Mouse (Mus musculus): Measurements from ENCODE around the gene Sorbs1. TPM values are rescaled to one million over a fixed set of nuclear protein-coding genes. Genes with fewer than 3 reads are reported as not detected.

Gene Sorbs1
- polyA plus RNA-seq, 1 experiment from 2014 or later = 94.7 TPM

- WGBS = 95% methylated on average over 11 of the region's 11 CpGs
Measured at GRCm38 (mm10) chr19:40496509-40497267, 16.9 kb downstream of the Sorbs1 start.

GRCm38 (mm10) chr19:40496071-40496470, 17.5 kb downstream of the Sorbs1 start:
- Histone ChIP-seq H3K4me2 (no peak overlapping the region), H3K4me1 (peaks cover 26% of the 10 kb centered on the region), H3K9ac (replicated peaks) (no peak overlapping the region), H3K27ac (replicated peaks) (no peak overlapping the region), H3K9me3 (replicated peaks) (no peaks in the 10 kb centered on the region), H3K4me3 (replicated peaks) (no peak overlapping the region), H3K36me3 (0 out of 2 replicates have a peak, but pooled peaks cover 8% of the 10 kb centered on the region), H3K27me3 (replicated peaks) (no peaks in the 10 kb centered on the region)
- WGBS = 87% methylated on average over 4 of the region's 4 CpGs
- ATAC-seq (ENCODE audit: low FRiP score) = no peak

More at GRCm38 (mm10) chr19:40496509-40497267, 16.9 kb downstream of the Sorbs1 start:
- no peak overlapping the region for H3K27ac ChIP-seq (replicated peaks)
- peaks cover 23% of the 10 kb centered on the region for H3K4me1 ChIP-seq
- no peak overlapping the region for H3K9ac ChIP-seq (replicated peaks)
- H3K36me3 ChIP-seq = 0 out of 2 replicates have a peak, but pooled peaks cover 8% of the 10 kb centered on the region
- no peaks in the 10 kb centered on the region for H3K27me3 ChIP-seq (replicated peaks)
- no peaks in the 10 kb centered on the region for H3K9me3 ChIP-seq (replicated peaks)
- H3K4me3 ChIP-seq (replicated peaks) = no peak overlapping the region
- H3K4me2 ChIP-seq = no peak overlapping the region
- no peak for ATAC-seq (ENCODE audit: low FRiP score)

- no peak overlapping the region for H3K27ac ChIP-seq (replicated peaks)
- no peak overlapping the region for H3K4me2 ChIP-seq
- H3K9me3 ChIP-seq (replicated peaks) = no peaks in the 10 kb centered on the region
- no peaks in the 10 kb centered on the region for H3K27me3 ChIP-seq (replicated peaks)
- H3K4me1 ChIP-seq = peaks cover 45% of the 10 kb centered on the region
- H3K36me3 ChIP-seq = 0 out of 2 replicates have a peak, but pooled peaks cover 5% of the 10 kb centered on the region
- no peak overlapping the region for H3K4me3 ChIP-seq (replicated peaks)
- WGBS = 20% methylated on average over 9 of the region's 9 CpGs
- ATAC-seq (ENCODE audit: low FRiP score) = no peak
- no peak overlapping the region for H3K9ac ChIP-seq (replicated peaks)
Measured at GRCm38 (mm10) chr19:40492902-40493301, 20.7 kb downstream of the Sorbs1 start.

- 95% methylated on average over 2 of the region's 2 CpGs for WGBS
- no peaks in the 10 kb centered on the region for H3K9me3 ChIP-seq (replicated peaks)
- H3K27me3 ChIP-seq (replicated peaks) = no peaks in the 10 kb centered on the region
- no peak overlapping the region for H3K9ac ChIP-seq (replicated peaks)
- no peak overlapping the region for H3K4me3 ChIP-seq (replicated peaks)
- no peak overlapping the region for H3K27ac ChIP-seq (replicated peaks)
- H3K4me1 ChIP-seq = peaks cover 60% of the 10 kb centered on the region
- ATAC-seq (ENCODE audit: low FRiP score) = no peak
- H3K36me3 ChIP-seq = no peaks in the 10 kb centered on the region
- H3K4me2 ChIP-seq = no peak overlapping the region
Measured at GRCm38 (mm10) chr19:40491442-40491841, 22.1 kb downstream of the Sorbs1 start.

- Histone ChIP-seq H3K9ac (replicated peaks) (no peak overlapping the region), H3K4me1 (peaks cover 63% of the 10 kb centered on the region), H3K4me2 (no peak overlapping the region), H3K4me3 (replicated peaks) (no peak overlapping the region), H3K27ac (replicated peaks) (no peak overlapping the region), H3K27me3 (replicated peaks) (no peaks in the 10 kb centered on the region), H3K36me3 (no peaks in the 10 kb centered on the region), H3K9me3 (replicated peaks) (no peaks in the 10 kb centered on the region)
- no peak for ATAC-seq (ENCODE audit: low FRiP score)
- WGBS = 82% methylated on average over 8 of the region's 8 CpGs
Measured at GRCm38 (mm10) chr19:40490765-40491164, 22.8 kb downstream of the Sorbs1 start.

- Histone ChIP-seq H3K27me3 (replicated peaks) (no peaks in the 10 kb centered on the region), H3K9ac (replicated peaks) (no peak overlapping the region), H3K4me2 (no peak overlapping the region), H3K4me3 (replicated peaks) (no peak overlapping the region), H3K4me1 (peaks cover 63% of the 10 kb centered on the region), H3K9me3 (replicated peaks) (no peaks in the 10 kb centered on the region), H3K36me3 (peaks cover 3% of the 10 kb centered on the region; the same call in 1 of the 2 replicates), H3K27ac (replicated peaks) (0 out of 2 replicates have a peak overlapping the region, but pooled peaks have one; percentile 33)
- WGBS = 68% methylated on average over 6 of the region's 6 CpGs
- ATAC-seq (ENCODE audit: low FRiP score) = no peak
Measured at GRCm38 (mm10) chr19:40489633-40490032, 23.9 kb downstream of the Sorbs1 start.

GRCm38 (mm10) chr19:40488853-40489454, 24.6 kb downstream of the Sorbs1 start:
- Histone ChIP-seq H3K4me1 (peaks cover 63% of the 10 kb centered on the region), H3K9ac (replicated peaks) (no peak overlapping the region), H3K27ac (replicated peaks) (peak overlapping the region; percentile 33), H3K9me3 (replicated peaks) (no peaks in the 10 kb centered on the region), H3K4me2 (no peak overlapping the region), H3K27me3 (replicated peaks) (no peaks in the 10 kb centered on the region), H3K36me3 (peaks cover 3% of the 10 kb centered on the region; the same call in 1 of the 2 replicates), H3K4me3 (replicated peaks) (no peak overlapping the region)
- peak; percentile 16; the same call in 1 of the 2 replicates for ATAC-seq (ENCODE audit: low FRiP score)
- 60% methylated on average over 8 of the region's 8 CpGs for WGBS

- no peaks in the 10 kb centered on the region for H3K9me3 ChIP-seq (replicated peaks)
- H3K4me3 ChIP-seq (replicated peaks) = no peak overlapping the region
- no peak overlapping the region for H3K4me2 ChIP-seq
- H3K9ac ChIP-seq (replicated peaks) = no peak overlapping the region
- peaks cover 53% of the 10 kb centered on the region for H3K4me1 ChIP-seq
- no peaks in the 10 kb centered on the region for H3K27me3 ChIP-seq (replicated peaks)
- peak; percentile 43 for ATAC-seq (ENCODE audit: low FRiP score)
- H3K36me3 ChIP-seq = peaks cover 3% of the 10 kb centered on the region; the same call in 1 of the 2 replicates
- WGBS = 50% methylated on average over 11 of the region's 11 CpGs
- H3K27ac ChIP-seq (replicated peaks) = peak overlapping the region; percentile 51; the same call in 1 of the 2 replicates
Measured at GRCm38 (mm10) chr19:40487561-40487960, 26.0 kb downstream of the Sorbs1 start.

GRCm38 (mm10) chr19:40481115-40481514, 32.5 kb downstream of the Sorbs1 start:
- H3K4me3 ChIP-seq (replicated peaks) = no peak overlapping the region
- H3K27ac ChIP-seq (replicated peaks) = no peak overlapping the region
- no peak for ATAC-seq (ENCODE audit: low FRiP score)
- H3K4me1 ChIP-seq = peaks cover 19% of the 10 kb centered on the region
- WGBS = 92% methylated on average over 6 of the region's 6 CpGs
- H3K9me3 ChIP-seq (replicated peaks) = no peaks in the 10 kb centered on the region
- H3K27me3 ChIP-seq (replicated peaks) = no peaks in the 10 kb centered on the region
- peaks cover 3% of the 10 kb centered on the region; the same call in 1 of the 2 replicates for H3K36me3 ChIP-seq
- no peak overlapping the region for H3K4me2 ChIP-seq
- no peak overlapping the region for H3K9ac ChIP-seq (replicated peaks)

GRCm38 (mm10) chr19:40478161-40478575, 35.4 kb downstream of the Sorbs1 start:
- H3K4me2 ChIP-seq = no peak overlapping the region
- no peak overlapping the region for H3K9ac ChIP-seq (replicated peaks)
- H3K36me3 ChIP-seq = no peaks in the 10 kb centered on the region
- WGBS = 59% methylated on average over 10 of the region's 10 CpGs
- H3K9me3 ChIP-seq (replicated peaks) = no peaks in the 10 kb centered on the region
- no peaks in the 10 kb centered on the region for H3K27me3 ChIP-seq (replicated peaks)
- peak overlapping the region; percentile 56 for H3K27ac ChIP-seq (replicated peaks)
- H3K4me1 ChIP-seq = peaks cover 19% of the 10 kb centered on the region
- ATAC-seq (ENCODE audit: low FRiP score) = peak; percentile 28; the same call in 1 of the 2 replicates
- no peak overlapping the region for H3K4me3 ChIP-seq (replicated peaks)

- peaks cover 22% of the 10 kb centered on the region for H3K4me1 ChIP-seq
- H3K36me3 ChIP-seq = no peaks in the 10 kb centered on the region
- H3K9ac ChIP-seq (replicated peaks) = no peak overlapping the region
- H3K4me2 ChIP-seq = no peak overlapping the region
- ATAC-seq (ENCODE audit: low FRiP score) = no peak
- H3K4me3 ChIP-seq (replicated peaks) = no peak overlapping the region
- H3K9me3 ChIP-seq (replicated peaks) = no peaks in the 10 kb centered on the region
- H3K27ac ChIP-seq (replicated peaks) = peak overlapping the region; percentile 56
- H3K27me3 ChIP-seq (replicated peaks) = no peaks in the 10 kb centered on the region
- WGBS = 73% methylated on average over 5 of the region's 5 CpGs
Measured at GRCm38 (mm10) chr19:40477445-40477941, 36.1 kb downstream of the Sorbs1 start.

All from neural tube, embryonic 15.5 days (tissue).